Mouse (Mus musculus): Measurements from ENCODE around the gene Nkx3-2.

Gene Nkx3-2

DNA sequence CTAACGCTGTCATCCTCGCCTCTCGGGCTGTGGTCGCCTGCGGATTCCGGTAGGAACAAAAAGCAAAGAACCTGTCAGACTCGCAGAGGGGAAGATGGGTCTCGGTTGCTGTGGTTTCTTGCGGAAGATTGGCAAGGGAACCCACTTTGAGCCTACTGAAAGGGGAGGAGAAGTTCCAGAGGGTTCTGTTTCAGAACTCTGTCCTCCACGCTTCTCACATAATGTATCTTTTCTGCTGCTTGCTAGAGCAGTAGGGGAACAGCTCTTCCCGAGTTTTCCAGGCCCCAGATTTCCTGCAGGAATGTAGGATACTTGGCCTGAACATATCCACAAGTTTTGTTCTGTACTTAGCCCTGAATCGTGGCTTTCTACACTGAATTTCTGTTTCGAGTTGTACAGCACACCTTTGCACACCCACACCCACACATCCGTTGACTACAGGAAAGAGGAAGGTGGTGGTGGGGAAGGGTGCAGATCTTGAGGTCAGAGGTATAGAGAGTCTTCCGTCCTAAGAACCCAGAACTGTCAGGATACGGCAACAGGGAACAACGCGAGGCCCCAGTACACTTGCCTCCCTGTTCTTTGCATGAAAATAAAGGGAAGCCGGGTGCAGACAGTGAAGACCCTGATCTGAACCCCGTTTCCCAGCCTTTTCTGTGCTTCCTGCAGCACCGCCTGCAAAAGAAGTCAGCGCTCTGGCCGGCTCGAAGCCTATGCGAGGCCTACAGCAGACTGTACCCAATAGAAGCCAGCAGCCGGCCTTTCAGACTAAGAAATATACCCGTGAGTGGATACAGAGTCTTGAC is 2.0 kb downstream of the Nkx3-2 start:
- DNase-seq = no peak

DNA sequence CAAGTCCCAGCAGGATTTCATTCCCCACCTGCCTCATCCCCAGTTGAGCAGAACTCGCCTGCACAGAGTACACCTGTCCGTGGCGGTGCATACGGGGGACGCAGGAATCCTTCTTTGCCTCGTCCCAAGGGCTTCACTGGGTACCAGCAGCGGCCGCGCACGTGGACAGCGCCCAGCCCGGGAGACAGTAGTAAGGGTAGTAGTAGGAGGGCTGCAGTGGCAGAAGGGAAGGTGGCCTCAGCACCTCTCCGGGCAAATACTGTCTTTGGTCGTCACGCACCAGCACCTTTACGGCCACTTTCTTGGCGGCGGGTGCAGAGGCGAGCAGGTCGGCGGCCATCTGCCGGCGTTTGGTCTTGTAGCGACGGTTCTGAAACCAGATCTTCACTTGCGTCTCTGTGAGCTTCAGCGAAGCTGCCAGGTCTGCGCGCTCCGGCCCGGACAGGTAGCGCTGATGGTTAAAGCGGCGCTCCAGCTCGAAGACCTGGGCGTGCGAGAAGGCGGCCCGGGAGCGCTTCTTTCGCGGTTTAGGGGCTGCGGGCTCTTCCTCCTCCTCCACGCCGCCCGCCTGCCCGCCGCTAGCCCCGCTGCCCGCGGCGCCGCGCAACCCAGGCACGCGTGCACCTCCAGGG is 2.7 kb downstream of the Nkx3-2 start:
- DNase-seq = no peak

DNA sequence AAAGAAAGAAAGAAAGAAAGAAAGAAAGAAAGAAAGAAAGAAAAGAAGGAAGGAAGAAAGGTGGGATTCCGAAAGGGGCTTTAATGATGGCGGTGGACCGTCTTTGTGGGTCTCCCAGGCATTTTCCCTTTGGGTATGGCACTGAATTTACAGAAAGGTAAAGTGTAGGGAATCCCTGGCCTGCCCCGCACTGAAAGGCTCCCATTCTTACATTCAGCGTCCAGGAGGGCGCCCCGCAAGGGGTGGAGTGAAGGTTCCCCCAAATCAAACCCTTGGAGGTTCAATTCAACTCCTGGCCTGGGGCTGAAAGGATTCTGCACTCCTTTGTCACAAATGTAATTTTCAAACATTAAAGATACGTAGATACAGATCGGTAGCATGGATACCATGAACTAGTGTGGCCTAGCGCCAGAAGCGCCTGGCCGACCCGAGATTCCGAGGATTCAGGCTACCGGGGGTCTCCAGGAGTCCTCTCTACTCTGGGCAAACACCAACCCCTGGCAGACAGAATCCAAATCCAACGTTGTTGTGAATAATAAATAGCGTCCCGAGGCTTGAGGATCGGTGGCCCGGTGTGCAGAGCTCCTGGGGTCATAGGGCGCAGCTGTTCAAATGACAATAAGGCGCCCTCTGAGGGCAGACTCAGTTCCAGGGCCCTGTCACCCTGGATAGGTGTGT is 3.3 kb downstream of the Nkx3-2 start:
- DNase-seq = no peak

DNA sequence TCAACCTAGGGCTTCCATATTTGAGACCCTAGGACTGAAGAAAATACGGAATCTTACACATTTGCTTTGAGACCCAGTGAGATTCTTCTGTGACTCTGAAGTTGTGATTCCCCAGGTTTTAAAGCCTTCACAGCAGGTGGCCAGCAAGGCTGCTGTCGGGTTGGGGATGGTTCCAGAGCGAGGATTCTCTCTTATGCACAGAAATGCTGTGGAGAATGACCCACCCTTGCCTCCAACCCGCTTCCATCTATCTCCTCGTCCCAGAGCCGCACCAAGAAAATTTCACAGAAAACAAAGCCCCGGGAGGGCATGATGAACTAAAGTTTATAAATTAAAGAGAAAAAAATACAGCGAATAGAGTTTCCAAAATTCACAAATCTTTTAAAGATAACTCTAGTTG is 4.2 kb downstream of the Nkx3-2 start:
- DNase-seq = no peak

DNA sequence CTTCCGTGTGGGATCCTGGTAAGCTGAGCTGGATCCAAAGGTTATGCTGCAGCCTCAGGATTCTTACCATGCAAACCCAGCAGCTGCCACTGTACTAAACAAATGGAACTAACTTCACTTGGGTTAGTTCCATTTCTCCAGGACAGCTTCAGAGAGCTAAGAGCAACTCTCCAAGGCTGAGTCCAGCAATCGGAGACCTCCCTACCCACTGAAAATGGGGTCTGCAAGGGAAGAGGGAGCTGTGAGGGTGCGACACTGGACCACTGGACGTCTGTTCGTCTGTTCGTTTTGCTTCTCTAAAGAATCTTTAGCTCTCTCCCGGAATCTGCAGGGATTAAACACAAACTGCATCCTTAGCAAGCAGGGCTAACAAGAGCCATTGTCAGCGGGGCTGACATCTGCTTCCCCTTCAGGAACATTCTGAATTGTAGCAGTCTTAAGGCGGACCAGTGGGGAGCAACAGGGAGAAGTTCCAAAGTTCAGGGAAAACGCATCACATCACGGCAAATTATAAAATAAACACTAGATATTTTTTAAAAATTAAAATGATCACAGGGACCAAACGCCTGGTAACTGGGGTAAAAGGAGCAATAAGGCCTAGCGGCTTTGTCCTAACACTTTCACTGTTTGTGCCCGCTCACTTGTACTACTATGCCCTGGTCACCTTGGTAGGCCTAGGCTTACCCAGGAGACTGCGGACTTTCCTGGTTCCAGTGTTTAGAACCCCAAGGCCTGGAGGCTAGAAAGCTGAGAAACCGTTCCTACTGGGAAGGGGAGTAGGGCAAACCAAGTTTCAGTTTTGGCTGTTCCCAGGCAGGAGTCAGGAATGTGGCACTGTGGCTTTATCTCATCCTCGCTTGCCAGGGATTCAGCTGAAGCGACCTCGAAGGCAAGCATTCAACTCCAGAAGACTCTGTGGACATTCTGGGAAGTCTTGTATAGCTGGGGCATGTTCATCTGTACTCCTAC is 5.3 kb downstream of the Nkx3-2 start:
- DNase-seq = no peak

DNA sequence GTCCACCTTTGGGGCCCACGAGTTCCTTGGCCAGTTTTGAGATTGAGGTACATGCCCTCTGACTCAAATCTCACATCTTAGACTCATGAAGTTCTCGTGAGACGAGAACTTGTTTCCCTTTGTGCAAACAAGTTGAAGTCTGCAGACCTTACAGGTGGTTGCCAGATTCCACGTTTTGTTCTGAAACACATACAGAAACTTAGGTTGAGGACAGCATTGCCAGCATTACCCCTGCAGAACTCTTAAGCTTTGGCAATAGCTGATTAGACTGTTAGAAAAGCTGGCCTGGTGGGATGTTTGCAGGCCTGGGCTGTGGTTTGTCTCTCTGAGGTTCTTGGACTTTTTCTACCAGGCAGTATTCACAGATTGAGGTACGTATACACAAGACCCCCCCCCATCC is 7.0 kb downstream of the Nkx3-2 start:
- no peak for DNase-seq

DNA sequence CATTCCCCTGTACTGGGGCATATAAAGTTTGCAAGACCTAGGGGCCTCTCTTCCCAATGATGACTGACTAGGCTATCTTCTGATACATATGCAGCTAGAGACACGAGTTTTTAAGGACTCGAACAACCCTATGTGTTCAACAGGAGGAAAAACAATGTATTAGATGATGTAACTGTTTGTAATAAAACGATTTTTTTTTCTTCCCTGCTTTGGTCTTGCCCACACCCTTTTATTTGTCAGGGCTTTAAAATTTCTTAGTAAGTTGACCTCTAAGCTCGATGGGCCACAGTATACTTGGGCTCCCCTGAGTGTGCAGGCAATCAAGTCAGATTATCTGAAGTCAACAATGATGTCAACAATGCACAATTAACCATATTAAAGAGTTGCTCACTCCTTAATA is 7.9 kb downstream of the Nkx3-2 start:
- no peak for DNase-seq

DNA sequence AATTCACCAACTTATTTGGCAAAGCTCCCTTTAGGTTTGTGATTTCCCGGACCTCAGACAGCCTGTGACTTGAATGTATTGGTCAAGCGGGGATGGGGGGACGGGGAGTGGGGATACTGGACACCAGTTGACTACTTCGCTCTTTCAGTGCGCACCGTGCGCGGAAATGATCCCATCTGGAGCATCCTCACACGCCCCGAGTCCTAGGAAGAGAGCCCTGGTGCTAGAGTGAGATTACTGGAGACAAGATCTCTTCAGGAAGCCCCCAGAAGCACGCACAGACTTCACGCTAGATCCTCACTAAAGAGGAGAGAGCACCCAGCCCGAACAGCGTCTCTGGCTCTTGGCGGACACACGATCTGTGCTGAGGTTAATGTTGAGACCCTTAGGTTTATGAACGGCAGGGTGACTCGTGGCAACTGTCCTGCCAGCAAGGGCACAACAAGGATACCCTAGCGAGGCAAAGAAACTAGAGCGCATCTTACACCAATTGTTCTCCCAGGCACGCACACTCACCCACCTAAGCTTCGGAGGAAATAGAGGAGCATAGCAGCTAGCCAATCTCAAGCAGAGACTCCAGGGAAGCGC is 8.8 kb downstream of the Nkx3-2 start:
- DNase-seq = no peak

DNA sequence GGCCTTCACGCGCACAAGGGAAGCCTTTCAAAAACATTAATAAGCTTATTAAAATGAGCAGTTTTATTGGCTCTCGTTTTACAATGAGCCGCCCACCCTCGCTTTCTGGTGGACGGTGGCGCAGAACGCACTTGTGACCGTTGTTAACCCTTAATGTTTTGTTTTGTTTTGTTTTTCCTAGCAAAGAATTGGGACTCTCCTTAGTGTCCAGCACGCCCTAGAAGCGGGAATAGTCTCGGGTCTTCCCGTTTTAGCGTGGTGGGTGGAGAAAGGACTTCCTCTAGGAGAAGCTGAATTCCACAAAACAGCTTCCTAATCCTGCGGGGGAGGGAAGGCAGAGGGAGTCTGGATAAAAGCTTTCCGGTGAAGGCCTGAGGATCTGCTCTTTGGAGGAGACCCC is 9.5 kb downstream of the Nkx3-2 start:
- no peak for DNase-seq

DNA sequence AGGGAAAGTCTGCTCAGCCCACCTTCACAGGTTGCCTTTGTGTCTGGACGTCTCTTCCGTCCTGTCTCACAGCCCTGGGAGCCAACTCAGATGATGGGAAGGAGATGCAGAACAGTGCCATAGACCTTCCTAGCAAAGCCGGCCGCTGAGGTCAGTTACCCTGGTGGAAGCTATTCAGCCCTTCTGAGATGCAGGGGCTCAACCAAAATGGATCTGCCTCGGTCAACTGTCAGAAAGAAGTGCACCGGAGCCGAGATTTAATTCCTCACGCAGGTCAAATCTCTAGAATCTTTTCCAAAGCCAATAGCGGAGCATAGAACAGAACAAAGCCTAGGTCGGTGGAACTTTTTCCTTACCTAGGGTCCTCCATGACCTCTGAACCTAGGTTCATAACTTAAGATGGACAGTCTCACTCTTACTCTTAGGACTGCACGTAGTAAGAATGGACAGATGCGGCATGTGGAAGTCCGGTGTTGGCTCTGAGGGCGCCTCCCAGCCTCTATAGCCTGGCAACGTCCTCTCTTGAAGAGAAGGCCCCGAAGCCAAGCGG is 10.0 kb downstream of the Nkx3-2 start:
- DNase-seq = no peak

DNA sequence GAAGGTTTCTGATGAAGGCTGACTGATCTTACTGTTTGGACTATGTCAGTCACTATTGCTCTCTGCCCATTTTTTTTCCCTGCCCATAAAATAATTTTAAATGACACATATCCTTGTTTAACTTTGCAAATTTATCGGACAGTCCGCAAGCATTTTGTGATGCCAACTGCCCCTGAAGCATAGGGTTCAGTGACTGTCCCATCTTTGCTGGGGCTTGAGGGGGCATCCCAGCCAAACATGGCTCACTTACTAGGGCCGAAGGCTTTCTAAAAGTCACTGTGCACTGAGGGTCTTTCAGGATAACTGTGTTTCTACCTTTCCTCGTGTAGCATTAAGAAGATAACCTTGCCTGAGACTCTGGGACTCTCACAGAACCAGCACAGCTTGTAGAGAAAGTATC is 11.6 kb downstream of the Nkx3-2 start:
- DNase-seq = no peak

DNA sequence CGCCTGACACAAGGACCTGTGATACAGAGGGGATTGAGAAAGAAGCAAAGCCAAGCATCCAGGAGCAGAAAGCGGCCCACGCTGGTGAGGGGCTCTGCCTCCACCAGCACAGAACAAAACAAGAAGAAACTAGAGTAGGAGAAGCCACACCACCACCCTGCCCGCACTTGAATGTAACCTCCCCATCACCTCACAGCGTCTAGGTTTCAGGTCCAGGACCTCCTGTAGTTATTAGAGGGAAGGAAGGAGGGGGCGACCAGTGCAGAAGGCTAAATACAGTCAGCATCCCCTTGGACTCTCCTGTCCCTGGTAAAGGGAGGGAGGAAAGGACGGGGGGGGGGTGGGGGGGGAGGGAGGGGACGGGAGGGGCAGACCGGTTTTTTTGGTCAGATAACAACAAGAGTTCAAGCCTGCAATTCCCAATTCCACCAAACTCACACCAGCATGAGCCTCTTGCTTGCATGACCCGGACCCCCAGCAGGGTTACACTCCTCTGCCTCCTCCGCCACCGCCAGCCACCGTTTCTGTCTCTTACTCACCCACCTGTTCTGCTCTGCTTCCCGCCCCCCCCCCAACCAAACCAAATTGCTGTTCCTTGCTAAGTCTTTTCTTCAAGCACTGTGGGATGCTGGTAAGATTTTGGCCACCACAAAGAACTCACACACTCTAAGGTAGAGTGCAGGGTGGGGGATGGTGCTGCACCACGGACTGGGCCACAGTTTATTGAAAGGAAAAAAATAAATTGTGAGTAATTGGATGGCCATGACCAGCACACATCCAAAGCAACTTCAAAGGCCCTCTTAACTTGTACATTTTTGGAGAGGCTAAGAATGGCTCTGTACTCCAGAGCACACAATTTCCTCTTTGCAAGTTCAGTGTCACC is 19.2 kb downstream of the Nkx3-2 start:
- DNase-seq = no peak

DNA sequence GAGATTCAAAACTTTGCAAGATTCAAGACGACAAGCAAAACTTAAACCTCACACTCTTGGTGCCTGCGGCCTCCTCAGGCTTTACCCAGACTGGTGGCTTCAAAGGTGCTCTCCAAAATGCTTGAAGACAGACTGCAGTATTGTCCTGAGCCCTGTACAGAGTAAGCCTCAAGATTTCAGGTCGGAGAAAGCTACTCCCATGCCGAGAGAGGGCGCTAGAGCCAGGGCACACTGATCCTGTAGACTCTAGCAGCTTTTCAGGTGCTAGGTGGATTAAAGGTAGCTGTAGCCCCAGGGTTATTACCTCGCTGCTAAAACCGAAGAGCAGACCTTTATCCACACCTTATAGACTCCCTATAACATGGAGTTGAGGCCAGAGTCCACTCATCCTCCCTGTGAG is 20.1 kb downstream of the Nkx3-2 start:
- no peak for DNase-seq

DNA sequence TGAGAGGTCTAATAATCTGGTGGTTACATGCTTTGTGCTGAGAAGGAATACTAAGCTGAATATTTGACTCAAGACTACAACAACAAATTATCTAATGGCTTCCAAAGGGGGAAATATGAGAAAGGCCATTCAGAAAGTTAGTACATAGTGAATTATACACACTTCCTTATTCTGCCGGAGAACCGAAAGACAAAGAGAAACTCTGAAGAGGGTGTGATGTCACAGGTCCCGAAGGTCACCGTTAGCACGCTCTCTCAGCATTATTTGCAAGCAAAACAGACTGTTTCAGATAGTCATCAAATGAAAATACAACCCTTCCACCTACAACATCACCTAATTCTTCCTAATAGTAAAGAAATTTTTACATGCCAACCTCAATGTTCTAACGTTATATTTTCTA is 25.5 kb downstream of the Nkx3-2 start:
- no peak for DNase-seq

DNA sequence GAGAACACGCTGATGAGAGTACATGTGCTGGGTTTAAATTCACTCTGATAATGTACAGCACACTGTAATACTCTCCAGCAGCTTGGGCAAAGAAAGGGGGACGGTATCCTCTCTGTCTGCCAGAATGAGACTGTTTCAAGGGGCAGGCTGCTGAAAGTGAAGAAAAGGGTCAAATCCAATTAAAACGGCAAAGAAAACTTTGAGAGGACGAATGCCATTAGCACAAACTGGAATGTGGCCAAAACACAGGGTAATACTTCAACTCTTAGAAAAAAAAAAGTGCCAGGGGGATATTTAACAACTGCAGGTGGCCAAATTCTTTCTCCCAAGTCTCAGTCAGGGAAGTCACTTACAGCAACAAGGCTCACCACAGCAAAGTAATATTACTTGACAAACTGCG is 27.3 kb downstream of the Nkx3-2 start:
- no peak for DNase-seq

DNA sequence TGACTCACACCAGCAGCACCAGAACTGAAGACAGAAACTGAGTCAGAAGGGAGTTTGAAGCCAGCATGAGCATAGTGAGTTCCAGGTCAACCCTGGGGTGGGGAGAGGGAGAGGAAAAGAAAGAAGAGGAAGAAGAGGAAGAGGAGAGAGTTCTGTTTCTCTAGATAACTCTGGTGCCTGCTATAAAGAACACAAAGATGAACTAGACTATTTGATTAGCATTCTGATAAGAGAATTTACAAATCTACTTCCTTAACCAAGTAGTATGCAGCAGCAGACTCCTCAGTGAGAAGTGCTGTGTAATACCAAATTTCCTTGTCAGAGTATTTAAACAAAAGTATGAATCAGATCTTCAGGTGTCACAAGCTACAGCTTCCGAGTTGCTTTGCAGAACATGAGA is 37.3 kb downstream of the Nkx3-2 start:
- DNase-seq = no peak

DNA sequence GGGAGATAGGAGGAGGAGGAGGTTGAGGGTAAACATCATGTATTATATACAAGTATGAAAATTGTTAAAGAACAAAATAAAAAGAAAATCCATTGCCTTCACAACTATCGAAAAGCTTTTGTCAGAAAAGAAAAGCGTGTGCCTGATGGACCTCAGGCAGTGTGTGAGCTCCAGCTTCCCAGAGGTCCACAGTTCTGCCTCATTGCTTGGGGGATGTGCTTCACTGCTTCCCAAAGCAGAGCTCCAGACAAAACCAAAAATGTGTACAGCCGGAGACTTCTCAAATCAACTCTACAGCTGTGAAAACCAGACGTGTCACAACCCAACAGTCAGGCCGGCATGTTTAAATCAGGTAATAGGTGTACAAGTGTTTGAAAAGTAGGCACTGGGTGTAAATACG is 38.7 kb downstream of the Nkx3-2 start:
- DNase-seq = no peak
